Mouse (Mus musculus) kidney, postnatal 10 days (tissue): ENCODE results near the gene Aes.
A peak's percentile ranks its signal among the peaks of the same experiment; 100 is the strongest.

Experiments
- DNase-seq: peaks from one replicate; pipeline ENCODE4 v3.0.0; 2021; ENCODE audit warnings: mixed read lengths

The Aes gene

DNA sequence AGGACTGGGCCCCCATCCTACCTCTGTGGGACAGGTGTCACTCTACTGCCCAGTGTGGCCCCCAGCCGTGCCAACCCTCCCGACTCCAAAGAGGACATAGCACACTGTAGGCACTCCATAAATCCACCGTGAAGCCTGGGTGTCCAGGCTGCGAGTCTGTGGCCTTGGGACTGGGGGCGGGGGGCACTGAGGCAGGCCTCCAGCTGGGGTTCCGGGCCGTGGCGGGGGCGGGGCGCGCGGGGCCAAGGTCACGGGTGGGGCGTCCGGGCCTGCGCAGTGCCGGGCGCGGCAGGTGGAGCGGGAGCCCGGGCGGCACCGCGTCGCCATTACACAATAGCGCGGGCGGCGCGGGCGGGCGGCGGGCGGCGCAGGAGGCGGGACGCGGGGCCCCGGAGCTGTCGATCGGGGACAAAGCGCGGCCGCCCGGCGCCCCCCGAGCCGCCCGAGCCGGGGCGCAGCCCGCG lies at the start of gene Aes:
TSS of gene Aes (plus strand) at position 326 of the 464 bp plus-strand sequence.
- DNase-seq = peak; percentile 90

DNA sequence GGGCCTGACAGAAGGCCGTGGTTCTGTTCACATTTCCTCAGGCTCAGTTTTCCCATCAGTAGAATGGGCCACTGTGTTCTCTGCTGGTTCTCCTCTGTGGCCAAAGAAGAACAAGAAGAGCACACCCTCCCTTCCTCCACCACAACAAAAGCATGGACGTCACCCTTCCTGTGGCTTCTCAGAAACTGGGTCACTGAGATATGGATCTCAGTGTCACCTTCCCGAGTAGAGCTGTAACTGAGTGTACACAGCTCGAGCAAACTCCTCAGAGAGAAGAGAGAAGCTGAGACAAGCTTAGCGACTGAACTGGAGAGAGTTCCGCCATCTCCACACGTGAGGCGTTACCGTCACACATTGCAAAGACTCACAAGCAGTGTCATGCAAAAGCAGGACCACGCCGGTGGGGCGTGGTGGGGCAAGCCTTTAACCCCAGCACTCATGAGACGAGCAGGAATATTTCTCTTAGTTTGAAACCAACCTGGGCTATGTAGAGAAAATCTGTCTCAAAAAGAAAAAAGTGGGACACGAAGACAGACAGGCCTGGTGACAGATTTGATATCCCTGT lies 49.0 kb upstream of the Aes start:
- DNase-seq = no peak

- no peak for DNase-seq
Measured at GRCm38 (mm10) chr10:81513798-81514197, 45.5 kb upstream of the Aes start.

DNA sequence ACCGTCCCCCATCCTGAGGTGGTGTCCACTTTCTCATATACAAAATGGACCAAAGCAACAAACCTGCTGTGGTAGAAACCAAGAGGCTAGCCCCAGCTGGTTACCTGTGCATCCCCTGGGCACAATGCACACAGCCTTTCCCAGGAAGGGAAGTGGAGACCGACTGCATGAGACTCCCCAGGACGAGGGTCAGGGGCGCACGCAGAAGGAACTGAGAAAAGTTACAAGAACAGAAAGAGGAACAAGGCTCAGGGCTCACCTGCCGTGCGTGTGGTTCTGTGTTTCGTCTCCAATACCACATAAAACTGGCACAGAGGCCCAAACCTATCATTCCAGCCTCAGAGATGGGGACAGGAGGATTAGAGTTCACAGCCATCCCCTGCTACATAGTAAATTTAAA lies 42.1 kb upstream of the Aes start:
- DNase-seq = no peak

- DNase-seq = peak; percentile 84
Measured at GRCm38 (mm10) chr10:81518546-81518945, 40.7 kb upstream of the Aes start.

GRCm38 (mm10) chr10:81519227-81519977 lies 39.9 kb upstream of the Aes start:
- DNase-seq = no peak

DNA sequence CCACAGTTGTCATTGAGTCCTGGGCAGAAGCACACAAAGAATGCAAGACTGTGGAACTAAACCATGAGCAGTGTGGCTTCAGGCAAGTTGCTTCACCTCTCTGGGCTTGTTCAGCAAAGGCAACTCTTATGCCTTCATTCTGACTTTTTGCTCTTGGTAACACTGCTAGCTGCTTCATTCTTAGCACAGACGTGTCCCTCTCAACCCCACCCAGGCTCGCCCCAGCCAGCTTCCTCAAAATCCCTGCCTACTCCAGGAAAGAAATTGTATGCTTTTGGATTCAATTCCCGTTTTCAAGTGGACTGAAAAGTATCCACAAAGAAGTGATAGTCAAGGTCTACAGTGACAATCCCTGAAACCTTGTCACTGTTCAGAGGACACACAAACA lies 39.3 kb upstream of the Aes start:
- DNase-seq = no peak

DNA sequence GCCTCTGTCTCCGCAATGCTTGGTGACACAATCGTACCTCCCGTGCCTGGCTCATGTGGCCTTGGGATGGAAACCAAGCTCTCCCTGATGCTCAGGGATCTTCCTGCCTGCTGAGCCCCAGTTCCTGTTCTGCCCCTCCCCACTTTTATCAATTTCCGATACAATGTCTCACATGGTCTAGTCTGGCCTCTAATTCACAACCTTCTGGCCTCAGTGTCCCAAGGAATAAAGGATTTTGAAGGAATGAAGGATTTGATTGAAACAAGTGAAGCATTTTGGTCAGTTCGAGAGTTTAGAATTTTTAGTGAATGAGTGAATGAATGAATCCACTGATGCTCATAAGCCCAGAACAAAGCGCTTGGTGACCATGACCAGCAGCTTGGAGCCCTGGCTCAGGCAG lies 36.1 kb upstream of the Aes start:
- DNase-seq = no peak

- DNase-seq = no peak
Measured at GRCm38 (mm10) chr10:81523570-81523969, 35.7 kb upstream of the Aes start.

DNA sequence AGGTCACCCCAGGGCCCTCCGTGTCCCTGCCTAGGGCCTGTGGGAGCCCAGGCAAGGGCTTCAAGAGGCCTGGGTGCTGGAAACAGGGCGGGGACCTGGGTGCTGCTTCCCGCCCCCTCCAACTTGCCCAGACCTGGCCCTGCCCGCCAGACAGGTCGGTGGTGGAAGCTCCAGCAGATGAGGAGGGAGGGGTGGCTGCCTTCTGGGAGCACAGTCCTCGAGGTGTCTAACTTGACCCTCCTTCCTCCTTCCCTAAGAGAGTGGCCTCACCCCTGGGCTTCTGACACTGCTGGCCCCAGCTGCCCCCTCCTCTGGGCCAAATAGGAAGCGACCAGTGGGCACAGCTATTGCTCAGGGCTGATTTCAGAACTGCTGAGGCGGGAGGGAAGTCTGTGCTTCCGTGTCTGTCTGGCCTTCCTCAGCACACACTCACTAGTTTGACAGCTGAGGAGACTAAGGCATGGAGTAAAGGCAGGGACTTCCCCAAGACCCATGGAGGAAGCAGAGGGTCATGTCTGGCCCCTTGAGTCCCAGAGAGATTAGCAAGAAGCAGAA lies 35.2 kb upstream of the Aes start, which contains the start of gene Gna15:
TSS of gene Gna15 (minus strand) at position 175 of the 555 bp plus-strand sequence.
- DNase-seq = no peak

DNA sequence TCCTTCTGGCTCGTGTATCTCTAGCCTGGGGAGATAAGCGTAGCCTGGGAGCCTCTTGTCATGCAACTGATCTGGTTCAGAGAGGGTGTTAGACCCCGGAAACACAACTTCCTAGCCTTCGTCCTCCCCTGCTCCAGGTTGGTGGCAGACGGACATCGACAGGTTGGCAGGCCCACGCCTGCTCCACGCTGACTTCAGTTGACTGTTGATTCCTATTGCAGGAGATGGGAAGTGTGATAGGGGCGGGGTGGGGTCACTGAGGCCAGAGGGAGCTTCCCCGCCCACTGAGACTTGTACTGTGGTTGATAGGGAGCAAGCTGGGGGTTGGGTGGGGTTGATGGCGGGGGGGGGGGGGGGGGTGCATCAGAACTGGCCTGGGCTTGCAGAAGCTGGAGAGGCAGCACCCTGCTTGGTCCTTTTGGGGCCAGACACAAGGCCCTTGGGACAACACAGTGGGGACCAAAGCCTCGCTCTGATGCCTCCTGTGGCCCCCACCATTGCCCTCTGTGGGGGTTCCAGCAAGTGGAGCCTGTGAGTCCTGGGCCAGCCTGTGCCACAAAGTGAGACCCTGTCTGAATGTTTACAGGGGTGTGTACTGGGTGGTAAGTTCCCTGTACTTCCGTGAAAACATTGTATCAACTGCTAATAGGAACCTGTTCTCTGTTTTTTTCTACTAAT lies 34.1 kb upstream of the Aes start:
- DNase-seq = no peak

DNA sequence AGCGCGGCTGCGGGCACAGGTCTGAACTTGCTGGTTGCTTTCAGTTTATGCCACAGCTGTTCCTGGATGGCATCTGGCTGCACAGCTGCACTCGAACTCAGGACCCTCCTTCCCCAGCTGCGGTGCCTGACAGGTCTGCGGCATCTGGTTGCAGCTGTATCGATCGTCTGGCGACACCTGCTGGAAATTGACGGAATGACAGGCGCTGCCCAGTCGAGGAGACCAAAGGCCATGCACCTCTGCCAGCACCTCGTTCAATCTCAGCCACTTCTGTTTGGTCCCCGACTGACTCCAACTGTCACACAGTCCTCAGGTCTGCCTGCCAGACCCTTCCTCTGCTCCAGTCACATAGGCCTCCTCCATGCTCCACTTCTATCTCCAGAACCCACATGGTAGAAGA lies 32.5 kb upstream of the Aes start:
- peak; percentile 89 for DNase-seq

- DNase-seq = no peak
Measured at GRCm38 (mm10) chr10:81534826-81535225, 24.5 kb upstream of the Aes start.

GRCm38 (mm10) chr10:81536734-81537133 lies 22.6 kb upstream of the Aes start:
- no peak for DNase-seq

DNA sequence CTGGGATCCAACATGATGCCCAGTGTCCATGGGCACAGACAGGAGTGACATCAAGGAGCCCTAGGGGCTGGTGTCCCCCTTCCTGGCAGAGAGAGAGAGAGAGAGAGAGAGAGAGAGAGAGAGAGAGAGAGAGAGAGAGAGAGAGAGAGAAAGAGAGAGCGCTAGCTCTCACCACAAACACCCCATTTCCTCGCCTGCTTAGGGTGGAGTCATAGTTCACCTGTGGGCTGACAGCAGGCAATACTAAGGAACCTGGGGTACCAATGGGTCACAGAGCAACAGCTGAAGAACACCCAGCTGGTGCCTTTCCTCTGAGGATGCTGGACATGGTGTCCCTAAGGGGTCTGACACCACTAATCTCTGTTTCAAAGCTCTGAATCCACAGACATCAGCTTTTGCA lies 21.9 kb upstream of the Aes start:
- DNase-seq = no peak

DNA sequence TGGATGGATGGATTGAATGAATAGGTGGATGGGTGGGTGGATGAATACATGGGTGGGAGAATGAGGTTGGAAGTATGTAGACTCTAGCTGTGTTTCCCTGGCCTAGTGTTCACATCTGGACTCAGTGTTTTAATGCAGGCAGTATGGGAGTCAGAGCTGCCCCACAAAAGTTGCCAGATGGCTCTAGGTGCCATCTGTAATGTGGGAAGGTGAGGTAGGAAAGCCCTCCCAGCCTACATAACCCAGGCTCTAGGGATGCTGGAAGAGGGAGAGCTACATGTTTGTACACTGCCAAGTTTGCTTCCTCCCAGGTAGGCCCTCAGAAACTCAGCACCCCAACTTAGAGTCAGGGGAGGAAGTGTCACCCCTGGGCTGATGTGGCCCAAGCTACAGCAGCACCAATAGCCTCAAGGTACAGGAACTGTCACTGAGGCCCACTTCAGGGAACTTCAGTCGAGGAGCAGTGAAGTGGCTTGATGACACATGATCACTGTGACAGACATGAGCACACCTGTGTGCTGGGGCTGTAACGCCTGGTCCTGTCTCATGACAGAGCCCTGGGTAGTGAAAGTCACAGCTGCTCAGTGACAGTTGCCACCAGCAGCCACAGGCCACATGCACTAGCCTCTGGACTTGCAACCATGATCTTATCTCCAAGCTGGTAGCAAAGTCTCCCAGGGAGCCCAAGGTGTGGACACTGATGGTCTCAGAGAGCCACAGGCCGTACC lies 20.8 kb upstream of the Aes start:
- DNase-seq = no peak

GRCm38 (mm10) chr10:81541363-81541762 lies 17.9 kb upstream of the Aes start:
- no peak for DNase-seq

GRCm38 (mm10) chr10:81541803-81542202 lies 17.5 kb upstream of the Aes start:
- DNase-seq = peak; percentile 80

DNA sequence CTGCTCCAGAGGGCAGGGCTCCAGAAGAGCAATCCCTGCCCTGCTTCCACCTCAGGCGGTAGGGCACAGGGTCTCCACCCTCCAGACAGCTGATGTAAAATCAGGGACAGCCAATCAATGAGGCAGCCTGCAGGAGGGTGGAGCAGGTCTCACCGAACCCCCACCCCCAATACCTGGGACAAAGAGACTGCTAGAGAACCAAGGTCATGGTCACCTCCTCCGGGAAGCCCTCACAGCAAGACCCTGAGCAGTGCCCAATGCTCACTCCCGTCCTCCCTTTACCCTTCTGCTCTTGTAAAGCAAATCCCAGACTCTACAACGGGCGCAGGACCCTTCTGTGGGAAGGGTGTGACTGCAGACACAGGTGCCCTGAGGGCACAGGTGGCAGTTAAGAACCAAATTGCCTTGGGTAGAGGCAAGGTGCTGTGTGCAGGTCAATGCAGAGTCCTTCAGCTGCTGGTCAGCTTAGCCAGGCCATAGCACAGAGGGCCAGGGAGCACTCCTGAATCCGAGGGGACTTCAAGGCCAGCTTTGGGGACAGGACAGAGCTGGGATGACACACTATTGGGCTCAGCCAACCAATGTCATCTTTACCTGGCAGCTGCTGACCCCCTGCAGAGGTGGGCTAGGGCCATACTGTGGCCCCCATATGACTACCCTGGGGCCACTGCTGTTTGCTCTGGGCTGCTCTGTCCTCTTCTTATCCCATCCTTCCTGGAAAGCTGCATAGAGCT lies 16.4 kb upstream of the Aes start:
- DNase-seq = no peak

DNA sequence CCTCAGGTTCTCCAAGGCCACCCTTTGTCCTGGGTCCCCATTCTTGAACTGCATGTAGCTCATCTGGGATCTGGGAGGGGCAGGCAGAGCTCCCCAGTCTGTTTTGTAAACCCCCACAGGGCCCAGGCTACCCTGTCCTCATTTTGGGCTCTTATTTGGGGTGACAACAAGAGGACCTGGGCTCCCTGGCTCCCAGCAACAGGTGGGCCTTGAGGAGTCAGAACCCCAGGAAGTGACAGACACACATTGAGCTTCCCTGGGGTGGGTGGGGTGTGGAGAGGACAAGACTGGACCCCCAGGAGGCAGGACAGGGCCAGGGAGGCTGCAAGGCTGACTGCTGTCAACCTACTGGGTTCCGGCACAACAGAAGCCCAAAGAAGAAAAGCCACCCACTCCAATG lies 15.7 kb upstream of the Aes start:
- DNase-seq = no peak

DNA sequence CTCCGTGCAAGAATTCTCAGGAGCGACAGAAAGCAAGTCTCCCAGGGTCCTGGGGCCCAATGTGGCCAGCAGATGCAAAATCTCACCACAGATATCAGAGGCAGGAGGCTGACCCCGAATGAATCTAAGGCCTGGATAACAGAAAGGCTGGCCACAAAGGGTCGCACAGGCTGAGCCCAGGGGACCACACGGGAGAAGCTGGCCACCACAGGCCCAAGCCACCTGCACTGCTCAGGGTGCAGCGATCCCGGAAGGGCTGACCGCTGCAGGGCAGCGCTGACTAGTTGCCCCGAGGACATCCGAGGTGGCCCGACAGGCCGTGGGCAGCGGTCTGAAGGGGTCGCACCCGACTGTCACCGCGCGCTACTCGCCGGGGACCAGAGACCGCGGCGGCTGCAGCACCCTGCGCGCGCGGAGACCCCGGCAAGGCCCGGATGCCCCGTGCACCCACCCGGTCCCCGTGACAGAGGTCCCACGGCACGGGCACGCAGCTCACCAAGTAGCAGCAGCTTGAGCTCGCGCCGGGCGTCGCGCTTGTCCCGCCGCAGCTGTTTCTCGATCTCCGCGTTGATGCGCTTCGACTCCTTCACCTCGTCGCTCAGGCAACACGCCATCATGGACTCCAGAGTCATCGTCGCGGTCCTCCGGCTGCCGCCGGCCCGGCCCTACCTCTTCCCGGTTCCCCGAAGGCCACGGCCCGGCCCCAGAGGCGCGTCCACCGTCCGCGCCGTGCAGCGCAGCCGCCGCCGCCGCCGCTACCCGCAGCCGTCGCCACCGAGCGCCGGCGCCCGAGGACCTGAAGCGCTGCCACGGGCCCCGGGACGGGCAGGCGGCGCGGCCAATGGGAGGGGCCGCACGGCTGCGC lies 14.8 kb upstream of the Aes start:
- DNase-seq = no peak
